Mouse (Mus musculus): Measurements from ENCODE around the gene Mthfr. TPM values are rescaled to one million over a fixed set of nuclear protein-coding genes. Genes with fewer than 3 reads are reported as not detected.

Mthfr gene
- polyA plus RNA-seq, 1 experiment from 2014 or later, result 8.9 TPM

- no peaks in the 10 kb centered on the region for H3K27me3 ChIP-seq
- H3K9me3 ChIP-seq (replicated peaks), result no peaks in the 10 kb centered on the region
- DNase-seq, result no peak
- H3K36me3 ChIP-seq, result peaks cover 93% of the 10 kb centered on the region
- no peak overlapping the region for H3K4me3 ChIP-seq (replicated peaks)
- ATAC-seq (ENCODE audit: low read depth), result no peak
- 75% methylated on average over 10 of the region's 10 CpGs for WGBS (ENCODE audit: insufficient replicate concordance)
- H3K27ac ChIP-seq, result no peak overlapping the region
- no peak overlapping the region for H3K9ac ChIP-seq
- H3K4me2 ChIP-seq, result no peak overlapping the region
- H3K4me1 ChIP-seq (replicated peaks), result no peaks in the 10 kb centered on the region
Measured at GRCm38 (mm10) chr4:148015418-148015817, 23.5 kb upstream of the Mthfr start.

GRCm38 (mm10) chr4:148016981-148017380 lies 21.9 kb upstream of the Mthfr start:
- 63% methylated on average over 3 of the region's 3 CpGs for WGBS (ENCODE audit: insufficient replicate concordance)
- Histone ChIP-seq H3K4me2 (no peak overlapping the region), H3K36me3 (peaks cover 89% of the 10 kb centered on the region), H3K9ac (no peak overlapping the region), H3K27ac (no peak overlapping the region), H3K4me1 (replicated peaks) (no peaks in the 10 kb centered on the region), H3K9me3 (replicated peaks) (no peaks in the 10 kb centered on the region), H3K4me3 (replicated peaks) (no peak overlapping the region), H3K27me3 (no peaks in the 10 kb centered on the region)
- ATAC-seq (ENCODE audit: low read depth) (no peak), DNase-seq (no peak)

GRCm38 (mm10) chr4:148018410-148018809 lies 20.5 kb upstream of the Mthfr start:
- no peaks in the 10 kb centered on the region for H3K4me1 ChIP-seq (replicated peaks)
- no peaks in the 10 kb centered on the region for H3K27me3 ChIP-seq
- H3K36me3 ChIP-seq, result peaks cover 89% of the 10 kb centered on the region
- no peak for ATAC-seq (ENCODE audit: low read depth)
- no peak for DNase-seq
- no peak overlapping the region for H3K4me2 ChIP-seq
- H3K9ac ChIP-seq, result no peak overlapping the region
- no peaks in the 10 kb centered on the region for H3K9me3 ChIP-seq (replicated peaks)
- WGBS (ENCODE audit: insufficient replicate concordance), result 62% methylated on average over 2 of the region's 2 CpGs
- no peak overlapping the region for H3K4me3 ChIP-seq (replicated peaks)
- H3K27ac ChIP-seq, result no peak overlapping the region

- ATAC-seq (ENCODE audit: low read depth) (no peak), DNase-seq (no peak)
- Histone ChIP-seq H3K4me3 (replicated peaks) (no peak overlapping the region), H3K4me2 (no peak overlapping the region), H3K36me3 (peaks cover 72% of the 10 kb centered on the region), H3K27ac (no peak overlapping the region), H3K27me3 (no peaks in the 10 kb centered on the region), H3K9me3 (replicated peaks) (no peaks in the 10 kb centered on the region), H3K9ac (no peak overlapping the region), H3K4me1 (replicated peaks) (no peaks in the 10 kb centered on the region)
- 69% methylated on average over 3 of the region's 3 CpGs for WGBS (ENCODE audit: insufficient replicate concordance)
Measured at GRCm38 (mm10) chr4:148024003-148024402, 14.9 kb upstream of the Mthfr start.

- Histone ChIP-seq H3K4me2 (no peak overlapping the region), H3K27ac (no peak overlapping the region), H3K9me3 (replicated peaks) (no peaks in the 10 kb centered on the region), H3K4me3 (replicated peaks) (no peak overlapping the region), H3K4me1 (replicated peaks) (peaks cover 6% of the 10 kb centered on the region), H3K9ac (no peak overlapping the region), H3K27me3 (no peaks in the 10 kb centered on the region), H3K36me3 (peaks cover 31% of the 10 kb centered on the region)
- DNase-seq (no peak), ATAC-seq (ENCODE audit: low read depth) (no peak)
- 88% methylated on average over 7 of the region's 7 CpGs for WGBS (ENCODE audit: insufficient replicate concordance)
Measured at GRCm38 (mm10) chr4:148029297-148029696, 9.6 kb upstream of the Mthfr start.

- 87% methylated on average over 5 of the region's 5 CpGs for WGBS (ENCODE audit: insufficient replicate concordance)
Measured at GRCm38 (mm10) chr4:148030506-148030905, 8.4 kb upstream of the Mthfr start.

GRCm38 (mm10) chr4:148033858-148034410 lies 4.9 kb upstream of the Mthfr start:
- H3K9me3 ChIP-seq (replicated peaks), result no peaks in the 10 kb centered on the region
- 55% methylated on average over 7 of the region's 7 CpGs for WGBS (ENCODE audit: insufficient replicate concordance)
- H3K9ac ChIP-seq, result no peak overlapping the region
- H3K4me1 ChIP-seq (replicated peaks), result peaks cover 19% of the 10 kb centered on the region
- no peaks in the 10 kb centered on the region for H3K27me3 ChIP-seq
- H3K27ac ChIP-seq, result no peak overlapping the region
- no peak overlapping the region for H3K4me2 ChIP-seq
- peaks cover 10% of the 10 kb centered on the region for H3K36me3 ChIP-seq
- DNase-seq (no peak), ATAC-seq (ENCODE audit: low read depth) (no peak)
- H3K4me3 ChIP-seq (replicated peaks), result no peak overlapping the region

More at GRCm38 (mm10) chr4:148030506-148030905, 8.4 kb upstream of the Mthfr start:
- peaks cover 30% of the 10 kb centered on the region for H3K36me3 ChIP-seq
- H3K4me1 ChIP-seq (replicated peaks), result peaks cover 7% of the 10 kb centered on the region
- no peak overlapping the region for H3K9ac ChIP-seq
- no peak overlapping the region for H3K4me3 ChIP-seq (replicated peaks)
- no peaks in the 10 kb centered on the region for H3K9me3 ChIP-seq (replicated peaks)
- DNase-seq (no peak), ATAC-seq (ENCODE audit: low read depth) (no peak)
- H3K27ac ChIP-seq, result no peak overlapping the region
- no peak overlapping the region for H3K4me2 ChIP-seq
- H3K27me3 ChIP-seq, result no peaks in the 10 kb centered on the region

- Histone ChIP-seq H3K27me3 (no peaks in the 10 kb centered on the region), H3K4me3 (replicated peaks) (no peak overlapping the region), H3K27ac (no peak overlapping the region), H3K4me2 (no peak overlapping the region), H3K9ac (no peak overlapping the region), H3K4me1 (replicated peaks) (peaks cover 33% of the 10 kb centered on the region), H3K36me3 (peaks cover 3% of the 10 kb centered on the region; the same call in 1 of the 2 replicates), H3K9me3 (replicated peaks) (no peaks in the 10 kb centered on the region)
- DNase-seq, result no peak
- no peak for ATAC-seq (ENCODE audit: low read depth)
- WGBS (ENCODE audit: insufficient replicate concordance), result 78% methylated on average over 3 of the region's 3 CpGs
Measured at GRCm38 (mm10) chr4:148035440-148035839, 3.4 kb upstream of the Mthfr start.

- ATAC-seq (ENCODE audit: low read depth) (no peak), DNase-seq (no peak)
- Histone ChIP-seq H3K36me3 (peaks cover 16% of the 10 kb centered on the region), H3K4me2 (peak overlapping the region; percentile 97), H3K9me3 (replicated peaks) (no peaks in the 10 kb centered on the region), H3K27ac (peak overlapping the region; percentile 87), H3K27me3 (no peaks in the 10 kb centered on the region), H3K9ac (peak overlapping the region; percentile 78), H3K4me3 (replicated peaks) (peak overlapping the region; percentile 81), H3K4me1 (replicated peaks) (peaks cover 58% of the 10 kb centered on the region)
- 6% methylated on average over 26 of the region's 26 CpGs for WGBS (ENCODE audit: insufficient replicate concordance)
Measured at GRCm38 (mm10) chr4:148038079-148038599, 738 bp upstream of the Mthfr start.

GRCm38 (mm10) chr4:148039254-148040028 lies 564 bp downstream of the Mthfr start:
- no peaks in the 10 kb centered on the region for H3K27me3 ChIP-seq
- peaks cover 25% of the 10 kb centered on the region for H3K36me3 ChIP-seq
- peak overlapping the region; percentile 81 for H3K4me3 ChIP-seq (replicated peaks)
- H3K9me3 ChIP-seq (replicated peaks), result no peaks in the 10 kb centered on the region
- WGBS (ENCODE audit: insufficient replicate concordance), result 17% methylated on average over 19 of the region's 19 CpGs
- peak overlapping the region; percentile 98 for H3K27ac ChIP-seq
- peaks cover 65% of the 10 kb centered on the region for H3K4me1 ChIP-seq (replicated peaks)
- peak overlapping the region; percentile 91 for H3K9ac ChIP-seq
- ATAC-seq (ENCODE audit: low read depth), result peak; percentile 6
- peak; percentile 60 for DNase-seq
- H3K4me2 ChIP-seq, result peak overlapping the region; percentile 97

GRCm38 (mm10) chr4:148040029-148040830 lies 1.4 kb downstream of the Mthfr start:
- H3K27me3 ChIP-seq, result no peaks in the 10 kb centered on the region
- peaks cover 30% of the 10 kb centered on the region for H3K36me3 ChIP-seq
- peak overlapping the region; percentile 98 for H3K27ac ChIP-seq
- WGBS (ENCODE audit: insufficient replicate concordance), result 63% methylated on average over 15 of the region's 15 CpGs
- peak overlapping the region; percentile 91 for H3K9ac ChIP-seq
- no peaks in the 10 kb centered on the region for H3K9me3 ChIP-seq (replicated peaks)
- ATAC-seq (ENCODE audit: low read depth) (no peak), DNase-seq (no peak)
- H3K4me2 ChIP-seq, result peak overlapping the region; percentile 97
- H3K4me3 ChIP-seq (replicated peaks), result peak overlapping the region; percentile 81
- peaks cover 72% of the 10 kb centered on the region for H3K4me1 ChIP-seq (replicated peaks)
